Comparison of ENCODE assay signal across 9 mouse cellular contexts in genomic region chr7:109139405-109139804, GRCm38 (mm10). TPM values are rescaled to one million over a fixed set of nuclear protein-coding genes. Genes with fewer than 3 reads are reported as not detected.
DNase-seq lines count a peak whose midpoint lies in the region; ATAC-seq and TF ChIP-seq lines count a peak whose summit lies in the region.
"Had no signal": no experiment of that assay in that cellular context is flagged by ENCODE, and none has a peak within 500 bp of the region (broad histone marks: within the 10 kb centered on the region; RNA-seq: fewer than 3 reads in every experiment).

No protein-coding gene starts in this region.

- no peak for TF ChIP-seq EP300 in lung, postnatal 0 days (IDR thresholded peaks at IDR 0.05)

- no peaks in the 10 kb centered on the region for H3K27me3 ChIP-seq in cerebellum, adult 2 months (ENCODE audit: control insufficient read depth, insufficient read depth, low read length)
- 0 out of 2 replicates have a peak, but pooled peaks cover 3% of the 10 kb centered on the region for H3K27me3 ChIP-seq in hindbrain, embryonic 12.5 days
- H3K27me3 ChIP-seq in lung, postnatal 0 days (replicated peaks; ENCODE audit: insufficient read depth, low read length): no peaks in the 10 kb centered on the region

- no peaks in the 10 kb centered on the region for H3K9me3 ChIP-seq in hindbrain, embryonic 12.5 days (replicated peaks)
- no peaks in the 10 kb centered on the region for H3K9me3 ChIP-seq in lung, postnatal 0 days (ENCODE audit: low read length)
- H3K9me3 ChIP-seq: limb, embryonic 15.5 days had no signal

- peaks cover 22% of the 10 kb centered on the region for H3K4me1 ChIP-seq in cerebellum, adult 2 months (ENCODE audit: control insufficient read depth, insufficient read depth, low read length)
- peaks cover 12% of the 10 kb centered on the region for H3K4me1 ChIP-seq in hindbrain, embryonic 12.5 days
- no peaks in the 10 kb centered on the region for H3K4me1 ChIP-seq in lung, postnatal 0 days (ENCODE audit: insufficient read depth, low read depth, low read length)

- no peaks in the 10 kb centered on the region for H3K36me3 ChIP-seq in hindbrain, embryonic 12.5 days
- no peaks in the 10 kb centered on the region for H3K36me3 ChIP-seq in lung, postnatal 0 days (ENCODE audit: insufficient read depth, low read length)
- H3K36me3 ChIP-seq: limb, embryonic 15.5 days had no signal

- H3K4me2 ChIP-seq in hindbrain, embryonic 12.5 days (replicated peaks): no peak overlapping the region
- no peak overlapping the region for H3K4me2 ChIP-seq in lung, postnatal 0 days (replicated peaks; ENCODE audit: low read depth, low read length)
- H3K4me2 ChIP-seq: limb, embryonic 15.5 days had no signal

- no peak overlapping the region for H3K4me3 ChIP-seq in cerebellum, adult 2 months (replicated peaks; ENCODE audit: insufficient read depth, low read depth, low read length)
- H3K4me3 ChIP-seq in hindbrain, embryonic 12.5 days: no peak overlapping the region
- no peak overlapping the region for H3K4me3 ChIP-seq in lung, postnatal 0 days (ENCODE audit: low read depth, low read length)
- H3K4me3 ChIP-seq: limb, embryonic 15.5 days had no signal

- peak; percentile 78 for ATAC-seq in hindbrain, embryonic 12.5 days (ENCODE audit: low FRiP score)
- peak; percentile 81 for ATAC-seq in lung, postnatal 0 days

- TF ChIP-seq CTCF in cerebellum, adult 2 months (IDR thresholded peaks at IDR 0.05; ENCODE audit: borderline replicate concordance, insufficient read depth, low read depth, low read length): peak; percentile 98
- peak; percentile 95 for TF ChIP-seq CTCF in lung, postnatal 0 days (IDR thresholded peaks at IDR 0.05)

- DNase-seq in MEL-GATA-1-ER (ENCODE audit: extremely low read depth, low read depth): peak; percentile 48
- peak; percentile 85 to 91 for DNase-seq in cerebellum, adult 2 months
- peak; percentile 63 to 97 for DNase-seq in frontal cortex, adult 2 months (ENCODE audit: extremely low spot score in 1 of 2, low spot score in 1 of 2)
- DNase-seq in layer of hippocampus, postnatal 10 days (ENCODE audit: low spot score in 2 of 2): peak; percentile 92 to 93
- peak; percentile 92 for DNase-seq in lung, postnatal 0 days (ENCODE audit: low spot score)
- DNase-seq in retina, postnatal 1 day: peak; percentile 91
- peak; percentile 84 for DNase-seq in thymus, postnatal 4 days

- no peak for TF ChIP-seq POLR2A in cerebellum, adult 2 months (IDR thresholded peaks at IDR 0.05; ENCODE audit: borderline replicate concordance, insufficient read depth, low read length)

- H3K9ac ChIP-seq in hindbrain, embryonic 12.5 days: no peak overlapping the region
- H3K9ac ChIP-seq in lung, postnatal 0 days (replicated peaks; ENCODE audit: low read depth): no peak overlapping the region
- H3K9ac ChIP-seq: limb, embryonic 15.5 days had no signal

- 13% methylated on average over 3 of the region's 3 CpGs for WGBS in cerebellum, adult 2 months
- WGBS in hindbrain, embryonic 12.5 days: 12% methylated on average over 3 of the region's 3 CpGs
- WGBS in lung, postnatal 0 days: 3% methylated on average over 3 of the region's 3 CpGs

- H3K27ac ChIP-seq in cerebellum, adult 2 months (ENCODE audit: insufficient read depth, low read length): no peak overlapping the region
- no peak overlapping the region for H3K27ac ChIP-seq in hindbrain, embryonic 12.5 days
- no peak overlapping the region for H3K27ac ChIP-seq in lung, postnatal 0 days (ENCODE audit: low read length)
- H3K27ac ChIP-seq: limb, embryonic 15.5 days had no signal

RNA-seq across cellular contexts. Expression of gene Lmo1, which starts 35.6 kb away (rescaled TPM):
- polyA plus RNA-seq in cerebellum, adult 2 months (2012; rRNA removed): 27.3 and 31.6 TPM in 2 replicates
- polyA plus RNA-seq in frontal cortex, adult 2 months (2012; rRNA removed): 35.1 and 35.6 TPM in 2 replicates
- 46.3 and 50.9 TPM in 2 replicates for polyA plus RNA-seq in hindbrain, embryonic 12.5 days (2016; fragmentation: Nextera tagmentation; extraction: Ambion mirVana)
- total RNA-seq in layer of hippocampus, postnatal 10 days (2021): 10 to 100 TPM; 74.5 to 79.0 TPM
- polyA plus RNA-seq in lung, postnatal 0 days (2015; fragmentation: Nextera tagmentation; extraction: Ambion mirVana): 10.0 and 10.3 TPM in 2 replicates

RNA-seq across cellular contexts. Expression of gene Ric3, which starts 56.3 kb away (rescaled TPM):
- 61.6 and 66.0 TPM in 2 replicates for polyA plus RNA-seq in cerebellum, adult 2 months (2012; rRNA removed)
- polyA plus RNA-seq in frontal cortex, adult 2 months (2012; rRNA removed): 38.7 and 43.3 TPM in 2 replicates
- 21.9 and 23.5 TPM in 2 replicates for polyA plus RNA-seq in hindbrain, embryonic 12.5 days (2016; fragmentation: Nextera tagmentation; extraction: Ambion mirVana)
- 10 to 100 TPM; 47.3 to 52.1 TPM for total RNA-seq in layer of hippocampus, postnatal 10 days (2021)
- polyA plus RNA-seq in lung, postnatal 0 days (2015; fragmentation: Nextera tagmentation; extraction: Ambion mirVana): 0.58 and 0.83 TPM in 2 replicates

Comparison
In these comparisons a context has a peak if more than half of its experiments do, and no peak if none do; other contexts are left out.
1. RNA of gene Ric3, which starts 56.3 kb away (polyA plus RNA-seq): 61.6 to 66.0 TPM in cerebellum, adult 2 months, 38.7 to 43.3 TPM in frontal cortex, adult 2 months and 21.9 to 23.5 TPM in hindbrain, embryonic 12.5 days; 0.58 to 0.83 TPM in lung, postnatal 0 days; every median in the first group is over 10 times any median in the second.
2. Peak in every context shown above with its lines, with median percentiles within 50 percentile points of each other: DNase-seq.